Mouse (Mus musculus): ENCODE measurements around the gene Xylt1.

The Xylt1 gene

DNA sequence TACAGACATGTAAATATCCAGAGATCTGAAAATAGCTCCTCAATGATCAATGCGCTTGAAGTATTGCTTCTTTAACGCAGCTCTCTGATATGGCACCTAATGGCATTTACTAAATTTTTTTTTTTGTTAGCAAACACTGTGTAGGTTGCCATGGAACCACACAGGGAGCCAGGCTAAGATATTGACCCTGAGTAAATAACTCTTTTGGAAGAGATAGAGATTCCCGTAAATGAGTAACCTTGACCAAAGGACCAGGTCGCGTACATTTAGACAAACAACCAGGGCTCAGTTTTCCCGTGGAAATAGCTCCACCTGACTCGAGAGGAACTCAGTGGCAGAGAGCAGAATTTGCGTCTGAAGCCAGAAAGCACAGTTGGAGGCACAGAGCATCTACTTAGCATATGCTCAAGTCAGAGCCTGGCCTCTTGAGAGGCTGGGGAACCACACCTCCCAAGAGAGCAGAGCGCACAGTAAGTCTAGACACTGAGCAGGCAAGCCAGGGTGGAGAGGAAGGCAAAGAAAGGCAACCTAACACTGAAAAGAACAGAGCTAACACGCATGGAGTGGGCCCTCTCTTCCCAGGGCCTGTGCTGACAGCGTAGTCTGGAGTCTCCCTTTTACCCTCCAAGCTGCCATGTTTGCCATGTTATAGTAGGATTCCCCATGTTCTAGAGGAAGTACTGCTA lies 232.2 kb downstream of the Xylt1 start:
- in situ Hi-C loops (cut with MboI, MseI), result loop anchor here (10.0 kb wide), 1 partner anchor 238 kb away; no protein-coding TSS in a partner anchor

- in situ Hi-C loops (cut with MboI, MseI), result loop anchor here (10.0 kb wide), 1 partner anchor 239 kb away; no protein-coding TSS in a partner anchor
Observed at GRCm38 (mm10) chr7:117613796-117614195, 233.0 kb downstream of the Xylt1 start.

GRCm38 (mm10) chr7:117614346-117614745 lies 233.6 kb downstream of the Xylt1 start:
- in situ Hi-C loops (cut with MboI, MseI), result loop anchor here (10.0 kb wide), 1 partner anchor 240 kb away; no protein-coding TSS in a partner anchor

DNA sequence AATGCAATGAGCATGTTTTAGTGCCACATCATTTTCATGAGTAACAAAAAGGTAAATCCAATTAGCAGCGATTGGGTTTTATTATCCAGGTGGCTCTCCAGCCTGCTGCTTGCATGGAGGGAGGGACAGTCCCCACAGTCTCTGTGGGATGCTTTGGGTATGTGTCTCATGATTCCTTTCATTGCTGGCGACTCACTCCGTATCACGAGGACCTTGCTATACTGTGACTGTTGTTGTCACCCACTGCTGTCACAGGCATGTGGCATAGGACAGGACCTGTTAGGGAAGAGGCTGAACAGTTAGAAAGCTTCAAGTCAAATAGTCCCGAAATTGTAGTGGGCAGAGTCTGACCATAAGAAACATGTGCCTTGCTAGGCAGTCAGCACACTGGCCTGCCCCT lies 234.1 kb downstream of the Xylt1 start:
- in situ Hi-C loops (cut with MboI, MseI), result loop anchor here (10.0 kb wide), 1 partner anchor 240 kb away; no protein-coding TSS in a partner anchor

- in situ Hi-C loops (cut with MboI, MseI), result loop anchor here (10.0 kb wide), 1 partner anchor 241 kb away; no protein-coding TSS in a partner anchor
Observed at GRCm38 (mm10) chr7:117616277-117616676, 235.5 kb downstream of the Xylt1 start.

- in situ Hi-C loops (cut with MboI, MseI), result loop anchor here (10.0 kb wide), 1 partner anchor 244 kb away; no protein-coding TSS in a partner anchor
Observed at GRCm38 (mm10) chr7:117618715-117619150, 238.0 kb downstream of the Xylt1 start.

GRCm38 (mm10) chr7:117621566-117621965 lies 240.8 kb downstream of the Xylt1 start:
- in situ Hi-C loops (cut with MboI, MseI), result no loop called here

GRCm38 (mm10) chr7:117622769-117623168 lies 242.0 kb downstream of the Xylt1 start:
- in situ Hi-C loops (cut with MboI, MseI), result no loop called here

- in situ Hi-C loops (cut with MboI, MseI), result no loop called here
Observed at GRCm38 (mm10) chr7:117628791-117629190, 248.0 kb downstream of the Xylt1 start.

GRCm38 (mm10) chr7:117630657-117631056 lies 249.9 kb downstream of the Xylt1 start:
- in situ Hi-C loops (cut with MboI, MseI), result no loop called here

DNA sequence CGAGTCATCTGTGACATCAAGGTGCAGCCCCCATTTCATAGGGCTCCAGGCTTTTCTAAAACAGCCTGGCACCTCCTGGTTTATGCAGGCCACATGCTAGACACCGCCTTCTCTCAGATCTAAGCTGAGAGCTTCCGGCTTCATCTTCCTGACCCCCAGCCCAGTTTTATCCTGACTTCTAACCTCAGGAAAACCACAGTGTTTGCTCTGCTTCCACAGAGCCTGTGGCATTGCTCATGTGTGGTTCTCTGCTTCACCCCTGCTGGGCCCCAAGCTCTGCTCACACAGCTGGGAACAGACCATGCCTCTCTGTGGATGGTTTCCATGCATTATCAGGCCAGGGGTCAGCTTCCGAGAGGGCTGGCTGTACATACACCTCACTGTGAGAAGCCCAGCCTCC lies 254.8 kb downstream of the Xylt1 start:
- in situ Hi-C loops (cut with MboI, MseI), result no loop called here

GRCm38 (mm10) chr7:117636713-117637112 lies 255.9 kb downstream of the Xylt1 start:
- in situ Hi-C loops (cut with MboI, MseI), result no loop called here

- in situ Hi-C loops (cut with MboI, MseI), result no loop called here
Observed at GRCm38 (mm10) chr7:117637997-117638396, 257.2 kb downstream of the Xylt1 start.

GRCm38 (mm10) chr7:117652637-117653036 lies 271.9 kb downstream of the Xylt1 start:
- in situ Hi-C loops (cut with MboI, MseI), result no loop called here

DNA sequence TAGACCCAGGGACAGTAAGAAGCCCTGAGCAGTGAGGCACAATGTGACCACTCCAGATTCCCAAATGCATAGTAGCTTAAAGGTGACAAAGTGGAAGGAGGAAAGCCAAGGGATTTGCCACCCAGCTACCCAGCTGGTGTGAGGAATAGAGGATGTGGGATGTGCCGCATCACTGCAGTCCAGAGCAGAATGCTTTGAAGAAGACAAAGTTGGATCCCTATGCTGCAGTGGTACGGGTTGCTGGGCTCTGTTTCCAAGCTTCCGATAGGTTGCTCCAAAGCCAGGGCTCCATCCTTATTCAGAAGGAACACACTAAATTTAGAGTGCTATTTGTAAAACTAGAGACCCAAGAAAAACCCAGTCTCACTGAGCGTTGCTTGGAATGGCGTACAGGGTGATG lies 275.0 kb downstream of the Xylt1 start:
- in situ Hi-C loops (cut with MboI, MseI), result no loop called here

DNA sequence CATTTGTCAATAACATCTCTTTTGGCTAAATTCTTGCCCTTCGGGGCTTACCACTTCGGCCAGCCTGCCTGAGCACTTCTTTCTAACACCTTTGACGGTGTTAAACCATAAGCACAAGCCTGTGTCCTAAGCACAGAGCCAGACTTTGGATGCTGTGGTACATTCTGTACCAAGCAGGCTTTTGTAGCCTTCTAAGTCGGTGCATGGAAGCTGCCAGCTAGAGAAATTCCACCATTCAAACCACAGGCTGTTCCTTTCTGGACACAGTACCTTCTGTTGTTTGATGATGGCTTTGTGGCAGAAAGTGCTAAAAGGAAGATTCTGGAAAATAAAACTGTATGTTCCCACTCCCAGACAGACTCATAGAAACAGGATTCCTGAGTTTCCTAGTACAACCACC lies 277.4 kb downstream of the Xylt1 start:
- in situ Hi-C loops (cut with MboI, MseI), result no loop called here

DNA sequence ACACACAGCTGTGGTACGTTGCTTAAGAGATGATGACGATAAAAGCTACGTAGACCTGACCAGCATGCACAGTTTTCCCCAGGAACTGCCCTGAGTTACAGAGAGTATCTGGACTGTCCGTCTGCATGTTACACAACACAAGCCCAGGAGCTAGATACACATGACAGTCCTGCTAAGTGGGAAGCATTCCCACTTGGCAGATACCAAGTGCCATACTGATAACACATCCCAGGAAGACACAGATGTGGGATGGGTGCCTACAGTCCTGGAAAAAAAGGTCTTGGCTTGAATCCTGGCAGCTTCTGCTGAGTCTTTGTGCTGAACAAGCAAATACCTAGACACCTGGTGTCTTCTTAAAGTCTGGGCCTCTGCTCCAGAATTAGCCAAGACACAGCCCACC lies 278.0 kb downstream of the Xylt1 start:
- in situ Hi-C loops (cut with MboI, MseI), result no loop called here

- in situ Hi-C loops (cut with MboI, MseI), result no loop called here
Observed at GRCm38 (mm10) chr7:117667286-117667685, 286.5 kb downstream of the Xylt1 start.

- in situ Hi-C loops (cut with MboI, MseI), result no loop called here
Observed at GRCm38 (mm10) chr7:117668226-117668625, 287.4 kb downstream of the Xylt1 start.

DNA sequence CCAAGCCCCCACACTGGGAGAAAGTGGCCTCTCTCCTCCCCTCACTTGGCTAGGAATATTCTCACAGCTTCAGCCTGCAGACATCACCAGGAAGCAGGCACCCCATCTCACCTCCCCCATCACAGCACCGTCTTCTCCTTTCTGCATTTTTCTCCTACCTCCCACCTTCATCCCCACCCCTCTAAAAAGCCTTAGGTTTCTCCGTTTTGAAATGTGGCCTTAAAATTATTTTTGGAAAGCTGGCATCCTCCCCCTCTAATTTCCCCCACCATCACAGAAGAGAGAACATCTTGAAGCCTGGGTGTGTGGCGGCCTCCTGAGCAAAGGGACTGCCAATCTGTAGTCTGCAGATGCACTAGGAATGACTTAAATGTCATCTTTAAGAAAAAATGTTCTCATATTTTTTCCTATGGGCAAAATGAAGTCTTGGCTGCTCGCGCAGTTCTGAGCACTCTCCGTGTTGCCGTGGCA lies 291.4 kb downstream of the Xylt1 start:
- in situ Hi-C loops (cut with MboI, MseI), result no loop called here

- in situ Hi-C loops (cut with MboI, MseI), result no loop called here
Observed at GRCm38 (mm10) chr7:117686120-117686996, 305.6 kb downstream of the Xylt1 start.

DNA sequence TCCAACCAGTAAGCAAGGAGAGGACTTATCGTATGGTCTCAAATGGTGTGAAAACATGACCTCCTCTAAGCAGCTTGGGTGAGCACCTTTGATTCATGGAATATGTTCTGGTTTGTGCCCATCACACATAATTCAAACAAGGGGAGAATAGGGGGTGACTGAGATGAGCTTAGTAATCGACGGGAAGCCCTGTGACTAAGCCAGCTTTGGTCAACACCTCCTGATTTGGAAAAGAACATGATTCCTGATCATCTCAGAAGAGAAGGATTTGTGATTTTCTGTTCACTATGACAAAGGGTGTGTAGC lies 306.2 kb downstream of the Xylt1 start:
- in situ Hi-C loops (cut with MboI, MseI), result no loop called here
